Mouse (Mus musculus): ENCODE results near the gene Ube2d1. TPM values are rescaled to one million over a fixed set of nuclear protein-coding genes. Genes with fewer than 3 reads are reported as not detected.
A peak's percentile ranks its signal among the peaks of the same experiment; 100 is the strongest.

Gene Ube2d1
- polyA plus RNA-seq, 1 experiment from 2014 or later = 55.5 TPM

GRCm38 (mm10) chr10:71300161-71300560 is 15.1 kb upstream of the Ube2d1 start:
- no peaks in the 10 kb centered on the region for H3K9me3 ChIP-seq (ENCODE audit: control insufficient read depth, low read length)

DNA sequence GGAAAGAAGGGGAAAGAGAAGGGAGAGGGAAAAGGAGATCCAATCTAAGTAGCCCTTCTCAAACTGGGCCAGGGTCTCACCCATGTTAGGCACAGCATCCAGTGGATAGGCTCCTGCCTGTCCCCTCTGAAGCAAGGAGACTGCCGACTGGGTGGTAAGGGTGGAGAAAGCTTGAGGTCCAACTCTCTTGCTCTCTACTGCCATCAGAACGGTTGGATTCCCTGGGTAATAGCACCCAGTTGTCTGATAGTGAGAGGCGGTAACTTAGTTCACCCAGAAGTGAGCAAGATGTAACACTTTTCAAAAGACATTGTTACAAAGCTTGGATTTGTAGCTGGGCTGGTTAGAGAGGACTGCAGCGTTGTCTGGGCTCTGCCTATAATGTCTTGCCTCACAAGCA is 8.2 kb upstream of the Ube2d1 start:
- Histone ChIP-seq H3K27me3 (ENCODE audit: control insufficient read depth, insufficient read depth, low read depth, low read length) (no peaks in the 10 kb centered on the region), H3K4me1 (replicated peaks; ENCODE audit: control insufficient read depth, insufficient read depth, low read length) (peaks cover 5% of the 10 kb centered on the region; the same call in 1 of the 2 replicates), H3K27ac (ENCODE audit: low read length) (no peak overlapping the region), H3K9me3 (ENCODE audit: control insufficient read depth, low read length) (no peaks in the 10 kb centered on the region), H3K9ac (ENCODE audit: low read length) (no peak overlapping the region), H3K4me2 (ENCODE audit: low read depth, low read length) (no peak overlapping the region), H3K4me3 (ENCODE audit: low read length) (no peak overlapping the region), H3K36me3 (ENCODE audit: control insufficient read depth, insufficient read depth, low read length) (no peaks in the 10 kb centered on the region)
- WGBS = 55% methylated on average over 4 of the region's 4 CpGs
- no peak for ATAC-seq (ENCODE audit: low read depth)

More at GRCm38 (mm10) chr10:71300161-71300560, 15.1 kb upstream of the Ube2d1 start:
- Histone ChIP-seq H3K4me1 (replicated peaks; ENCODE audit: control insufficient read depth, insufficient read depth, low read length) (no peaks in the 10 kb centered on the region), H3K4me2 (ENCODE audit: low read depth, low read length) (no peak overlapping the region), H3K36me3 (ENCODE audit: control insufficient read depth, insufficient read depth, low read length) (no peaks in the 10 kb centered on the region), H3K27ac (ENCODE audit: low read length) (no peak overlapping the region), H3K27me3 (ENCODE audit: control insufficient read depth, insufficient read depth, low read depth, low read length) (no peaks in the 10 kb centered on the region), H3K4me3 (ENCODE audit: low read length) (no peak overlapping the region), H3K9ac (ENCODE audit: low read length) (no peak overlapping the region)
- no peak for ATAC-seq (ENCODE audit: low read depth)
- 69% methylated on average over 16 of the region's 16 CpGs for WGBS

- peak; percentile 79 for ATAC-seq (ENCODE audit: low read depth)
- H3K4me2 ChIP-seq (ENCODE audit: low read depth, low read length) = peak overlapping the region; percentile 36
- no peaks in the 10 kb centered on the region for H3K36me3 ChIP-seq (ENCODE audit: control insufficient read depth, insufficient read depth, low read length)
- H3K4me1 ChIP-seq (replicated peaks; ENCODE audit: control insufficient read depth, insufficient read depth, low read length) = peaks cover 5% of the 10 kb centered on the region; the same call in 1 of the 2 replicates
- WGBS = 15% methylated on average over 4 of the region's 11 CpGs
- H3K4me3 ChIP-seq (ENCODE audit: low read length) = peak overlapping the region; percentile 8; the same call in 1 of the 2 replicates
- no peak overlapping the region for H3K9ac ChIP-seq (ENCODE audit: low read length)
- no peaks in the 10 kb centered on the region for H3K9me3 ChIP-seq (ENCODE audit: control insufficient read depth, low read length)
- no peak overlapping the region for H3K27ac ChIP-seq (ENCODE audit: low read length)
- H3K27me3 ChIP-seq (ENCODE audit: control insufficient read depth, insufficient read depth, low read depth, low read length) = no peaks in the 10 kb centered on the region
Observed at GRCm38 (mm10) chr10:71292254-71292653, 7.2 kb upstream of the Ube2d1 start.

- ATAC-seq (ENCODE audit: low read depth) = peak; percentile 23
- Histone ChIP-seq H3K27me3 (ENCODE audit: control insufficient read depth, insufficient read depth, low read depth, low read length) (no peaks in the 10 kb centered on the region), H3K4me3 (ENCODE audit: low read length) (peak overlapping the region; percentile 8; the same call in 1 of the 2 replicates), H3K36me3 (ENCODE audit: control insufficient read depth, insufficient read depth, low read length) (no peaks in the 10 kb centered on the region), H3K9me3 (ENCODE audit: control insufficient read depth, low read length) (no peaks in the 10 kb centered on the region), H3K27ac (ENCODE audit: low read length) (no peak overlapping the region), H3K4me1 (replicated peaks; ENCODE audit: control insufficient read depth, insufficient read depth, low read length) (peaks cover 5% of the 10 kb centered on the region; the same call in 1 of the 2 replicates), H3K9ac (ENCODE audit: low read length) (no peak overlapping the region), H3K4me2 (ENCODE audit: low read depth, low read length) (peak overlapping the region; percentile 36)
- 18% methylated on average over 4 of the region's 4 CpGs for WGBS
Observed at GRCm38 (mm10) chr10:71291801-71292200, 6.7 kb upstream of the Ube2d1 start.

DNA sequence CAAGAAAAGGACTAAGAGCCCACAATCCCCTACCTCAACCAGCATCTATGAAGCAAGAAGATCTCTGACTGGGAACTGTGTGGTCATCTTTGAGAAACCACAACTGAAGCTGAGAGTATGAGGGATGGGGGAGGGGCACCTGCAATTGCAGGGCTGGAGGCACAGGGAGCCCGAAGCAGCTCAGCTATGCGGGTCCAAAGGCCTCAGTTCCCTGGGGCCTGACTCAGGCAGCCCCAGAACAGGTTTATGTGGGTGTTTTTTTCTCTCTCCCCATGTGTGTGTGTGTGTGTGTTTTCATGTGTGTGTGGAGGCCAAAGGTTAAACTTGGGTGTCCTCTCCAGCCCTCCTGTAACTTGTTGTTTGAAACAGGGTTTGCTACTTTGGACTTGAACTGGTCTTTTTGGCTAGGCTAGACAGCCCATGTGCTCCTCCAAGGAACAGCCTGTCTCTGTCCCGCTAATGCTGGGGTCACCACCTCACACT is 6.2 kb upstream of the Ube2d1 start:
- 27% methylated on average over 3 of the region's 3 CpGs for whole genome bisulfite sequencing
- Histone ChIP-seq H3K9me3 (ENCODE audit: control insufficient read depth, low read length) (no peaks in the 10 kb centered on the region), H3K36me3 (ENCODE audit: control insufficient read depth, insufficient read depth, low read length) (no peaks in the 10 kb centered on the region), H3K27me3 (ENCODE audit: control insufficient read depth, insufficient read depth, low read depth, low read length) (no peaks in the 10 kb centered on the region), H3K4me1 (replicated peaks; ENCODE audit: control insufficient read depth, insufficient read depth, low read length) (peaks cover 5% of the 10 kb centered on the region; the same call in 1 of the 2 replicates), H3K4me2 (ENCODE audit: low read depth, low read length) (no peak overlapping the region), H3K9ac (ENCODE audit: low read length) (no peak overlapping the region), H3K27ac (ENCODE audit: low read length) (no peak overlapping the region), H3K4me3 (ENCODE audit: low read length) (no peak overlapping the region)
- no peak for ATAC-seq (ENCODE audit: low read depth)

DNA sequence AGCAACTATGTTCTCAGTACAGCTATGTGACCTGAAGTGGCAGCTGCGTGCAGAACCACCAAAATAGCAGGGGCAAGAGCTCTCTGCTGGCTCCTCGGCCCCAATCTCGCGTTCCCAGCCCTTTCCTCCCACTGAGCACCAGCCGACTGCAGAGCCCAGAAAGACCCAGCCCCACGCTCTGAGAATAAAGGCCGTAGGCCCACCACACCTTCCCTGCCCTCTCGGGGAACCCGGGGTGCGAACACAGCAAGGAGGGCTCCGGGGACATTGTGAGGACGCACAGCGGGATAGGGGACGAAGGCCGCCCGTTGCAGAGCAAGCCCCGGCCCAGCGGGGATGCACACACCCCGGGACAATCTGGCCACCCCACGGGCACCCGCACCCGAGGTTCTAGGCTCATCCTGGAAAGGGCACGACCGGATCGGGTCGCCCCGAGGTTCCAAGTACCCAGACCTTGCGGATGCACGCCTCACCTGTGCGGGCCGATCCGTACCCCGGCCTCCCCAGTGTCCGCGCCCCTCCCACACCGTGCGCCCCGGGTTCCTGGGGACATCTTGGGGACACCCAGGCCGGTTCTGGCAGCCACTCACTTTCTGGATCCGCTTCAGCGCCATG is 444 bp downstream of the Ube2d1 start:
- under 1% methylated on average over 37 of the region's 41 CpGs for WGBS

DNA sequence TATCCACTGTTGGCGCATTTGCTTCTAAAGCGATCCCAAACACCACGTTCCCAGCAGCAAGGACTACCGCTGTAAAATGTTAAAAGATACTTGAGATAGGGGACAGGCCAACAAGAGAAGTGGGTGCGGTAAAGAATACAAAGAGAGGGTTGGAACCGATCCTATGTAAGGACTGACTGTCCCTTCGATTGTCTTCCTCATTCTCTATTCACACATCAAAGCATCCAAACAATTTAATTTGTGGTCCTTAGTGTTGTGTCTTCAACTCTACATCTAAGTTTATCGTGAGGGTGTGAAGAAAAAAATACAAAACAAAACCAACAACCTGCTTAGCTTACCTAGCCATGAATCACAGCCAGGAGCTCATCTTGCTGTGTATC is 941 bp downstream of the Ube2d1 start:
- Histone ChIP-seq H3K9ac (ENCODE audit: low read length) (peak overlapping the region; percentile 95), H3K27ac (ENCODE audit: low read length) (no peak overlapping the region)

More for the DNA sequence above, 444 bp downstream of the Ube2d1 start:
- peak overlapping the region; percentile 61 for H3K4me2 ChIP-seq (ENCODE audit: low read depth, low read length)
- peak overlapping the region; percentile 95 for H3K9ac ChIP-seq (ENCODE audit: low read length)
- peak; percentile 84 for ATAC-seq (ENCODE audit: low read depth)
- peak overlapping the region; percentile 96 for H3K4me3 ChIP-seq (ENCODE audit: low read length)
- peaks cover 12% of the 10 kb centered on the region for H3K4me1 ChIP-seq (replicated peaks; ENCODE audit: control insufficient read depth, insufficient read depth, low read length)
- H3K27ac ChIP-seq (ENCODE audit: low read length) = peak overlapping the region; percentile 8; the same call in 1 of the 2 replicates
- no peaks in the 10 kb centered on the region for H3K27me3 ChIP-seq (ENCODE audit: control insufficient read depth, insufficient read depth, low read depth, low read length)
- H3K36me3 ChIP-seq (ENCODE audit: control insufficient read depth, insufficient read depth, low read length) = no peaks in the 10 kb centered on the region
- H3K9me3 ChIP-seq (ENCODE audit: control insufficient read depth, low read length) = no peaks in the 10 kb centered on the region

DNA sequence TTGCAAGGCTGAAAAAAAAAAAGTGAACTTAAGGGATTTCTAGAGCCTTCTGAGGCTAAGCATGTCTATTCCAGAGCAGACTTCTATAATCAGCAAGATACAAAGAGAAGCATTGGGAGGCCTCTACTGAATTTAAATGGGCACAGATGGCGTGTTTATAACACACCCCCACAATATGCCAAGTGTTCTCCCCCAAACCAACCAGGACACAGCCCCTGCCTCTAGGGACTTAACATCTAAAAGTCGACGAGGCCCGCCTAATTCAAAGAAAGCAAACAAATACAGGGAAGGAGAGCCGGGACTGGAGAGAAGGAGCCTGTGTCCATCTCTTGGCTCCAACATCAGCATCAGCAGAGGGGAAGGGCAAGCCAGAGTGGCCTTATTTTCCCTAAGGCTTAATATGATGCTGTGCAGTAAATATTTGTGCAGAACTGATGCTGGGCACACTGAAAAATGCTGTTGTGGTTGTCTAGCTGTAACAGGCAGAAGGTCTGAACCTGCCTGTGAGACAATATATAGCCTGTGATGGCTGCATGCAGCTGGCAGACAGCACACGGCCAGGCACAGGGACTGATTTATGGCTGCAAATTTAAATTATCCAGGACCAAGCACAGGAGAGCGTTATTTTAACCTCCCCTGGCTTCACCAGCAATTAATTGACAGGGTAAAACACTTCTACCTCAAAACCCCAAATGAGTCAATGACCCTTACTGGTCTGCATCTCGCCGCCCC is 11.9 kb downstream of the Ube2d1 start:
- ATAC-seq (ENCODE audit: low read depth) = no peak
- Histone ChIP-seq H3K4me2 (ENCODE audit: low read depth, low read length) (no peak overlapping the region), H3K9ac (ENCODE audit: low read length) (no peak overlapping the region), H3K27me3 (ENCODE audit: control insufficient read depth, insufficient read depth, low read depth, low read length) (no peaks in the 10 kb centered on the region), H3K36me3 (ENCODE audit: control insufficient read depth, insufficient read depth, low read length) (no peaks in the 10 kb centered on the region), H3K27ac (ENCODE audit: low read length) (no peak overlapping the region), H3K4me3 (ENCODE audit: low read length) (no peak overlapping the region), H3K4me1 (replicated peaks; ENCODE audit: control insufficient read depth, insufficient read depth, low read length) (no peaks in the 10 kb centered on the region), H3K9me3 (ENCODE audit: control insufficient read depth, low read length) (no peaks in the 10 kb centered on the region)
- WGBS = 60% methylated on average over 9 of the region's 9 CpGs

More for the DNA sequence above, 941 bp downstream of the Ube2d1 start:
- peaks cover 12% of the 10 kb centered on the region for H3K4me1 ChIP-seq (replicated peaks; ENCODE audit: control insufficient read depth, insufficient read depth, low read length)
- no peaks in the 10 kb centered on the region for H3K36me3 ChIP-seq (ENCODE audit: control insufficient read depth, insufficient read depth, low read length)
- peak overlapping the region; percentile 96 for H3K4me3 ChIP-seq (ENCODE audit: low read length)
- no peaks in the 10 kb centered on the region for H3K9me3 ChIP-seq (ENCODE audit: control insufficient read depth, low read length)
- no peaks in the 10 kb centered on the region for H3K27me3 ChIP-seq (ENCODE audit: control insufficient read depth, insufficient read depth, low read depth, low read length)
- 9% methylated on average over 8 of the region's 8 CpGs for WGBS
- no peak for ATAC-seq (ENCODE audit: low read depth)
- H3K4me2 ChIP-seq (ENCODE audit: low read depth, low read length) = peak overlapping the region; percentile 61

DNA sequence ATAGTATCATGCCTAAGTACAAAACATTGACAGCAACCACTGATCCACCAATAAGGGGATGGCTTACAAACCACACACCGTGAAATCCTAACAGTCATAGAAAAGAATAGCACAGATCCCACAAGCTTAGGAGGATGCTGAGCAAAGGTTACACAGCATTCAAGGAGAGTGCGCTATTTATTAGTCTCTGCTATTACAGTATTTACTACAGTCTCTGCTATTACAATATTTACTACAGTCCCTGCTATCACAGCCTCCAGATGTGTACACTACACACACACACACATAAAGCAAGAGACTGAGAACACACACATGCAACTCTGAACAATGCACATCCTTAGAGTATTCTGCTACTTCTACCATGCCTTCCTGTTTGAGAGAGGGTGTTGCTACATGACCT is 17.1 kb downstream of the Ube2d1 start:
- H3K4me2 ChIP-seq (ENCODE audit: low read depth, low read length) = no peak overlapping the region
- no peak overlapping the region for H3K9ac ChIP-seq (ENCODE audit: low read length)
- H3K9me3 ChIP-seq (ENCODE audit: control insufficient read depth, low read length) = no peaks in the 10 kb centered on the region
- no peak overlapping the region for H3K27ac ChIP-seq (ENCODE audit: low read length)
- H3K36me3 ChIP-seq (ENCODE audit: control insufficient read depth, insufficient read depth, low read length) = no peaks in the 10 kb centered on the region
- H3K4me3 ChIP-seq (ENCODE audit: low read length) = no peak overlapping the region
- no peaks in the 10 kb centered on the region; the same call in 1 of the 2 replicates for H3K4me1 ChIP-seq (replicated peaks; ENCODE audit: control insufficient read depth, insufficient read depth, low read length)
- ATAC-seq (ENCODE audit: low read depth) = no peak
- WGBS = 82% methylated on average over 2 of the region's 2 CpGs
- no peaks in the 10 kb centered on the region for H3K27me3 ChIP-seq (ENCODE audit: control insufficient read depth, insufficient read depth, low read depth, low read length)

Data from lung, embryonic 16.5 days (tissue).